Mouse (Mus musculus) intestine, postnatal 0 days (tissue): ENCODE results near the gene D17H6S53E. TPM values are rescaled to one million over a fixed set of nuclear protein-coding genes. Genes with fewer than 3 reads are reported as not detected.

Experiments used
- ATAC-seq: fragments of 200-750 bp; cut with Nextera tagmentation; 2 replicates; pipeline ENCODE4 v1.8.0; 2017; ENCODE audit warnings: mild to moderate bottlenecking, moderate TSS enrichment, moderate library complexity
- H3K27ac ChIP-seq: fragments of 300-500 bp; sonication (generic); 2 replicates; pipeline ENCODE4 v1.5.1; 2014; ENCODE audit warnings: mild to moderate bottlenecking, low read depth, low read length, moderate library complexity
- H3K27me3 ChIP-seq: fragments of 300-500 bp; sonication (generic); replicated peaks from 2 replicates; pipeline ENCODE4 v1.6.1; 2014; ENCODE audit warnings: low read length, mixed read lengths; ENCODE audit not compliant: control insufficient read depth, insufficient read depth
- H3K36me3 ChIP-seq: fragments of 300-500 bp; sonication (generic); 2 replicates; pipeline ENCODE4 v1.6.1; 2014; ENCODE audit warnings: mild to moderate bottlenecking, moderate library complexity; ENCODE audit not compliant: control insufficient read depth, insufficient read depth
- H3K4me1 ChIP-seq: fragments of 300-500 bp; sonication (generic); replicated peaks from 2 replicates; pipeline ENCODE4 v1.6.1; 2014; ENCODE audit warnings: antibody characterized with exemption, low read length, mixed read lengths; ENCODE audit not compliant: control insufficient read depth, insufficient read depth
- H3K4me2 ChIP-seq: fragments of 300-500 bp; sonication (generic); replicated peaks from 2 replicates; pipeline ENCODE4 v1.6.1; 2014; ENCODE audit warnings: low read depth, mild to moderate bottlenecking, moderate library complexity
- H3K4me3 ChIP-seq: fragments of 300-500 bp; sonication (generic); 2 replicates; pipeline ENCODE4 v1.5.1; 2014; ENCODE audit warnings: low read depth, low read length
- H3K9ac ChIP-seq: fragments of 300-500 bp; sonication (generic); 2 replicates; pipeline ENCODE4 v1.6.1; 2014; ENCODE audit warnings: mild to moderate bottlenecking, low read depth, low read length
- H3K9me3 ChIP-seq: fragments of 300-500 bp; sonication (generic); 2 replicates; pipeline ENCODE4 v1.6.1; 2016; ENCODE audit warnings: mixed run types; ENCODE audit not compliant: control insufficient read depth
- CTCF ChIP-seq: sonication (generic); IDR thresholded peaks from 2 replicates; pipeline ENCODE4 v1.5.1; 2016; ENCODE audit warnings: low read depth, mild to moderate bottlenecking, control low read depth, antibody characterized with exemption, moderate library complexity
- WGBS: fragments of 180-500 bp; shearing (Covaris S2); extraction: QIAGEN DNeasy Blood & Tissue Kit; methylation state at CpG from one replicate; pipeline ENCODE4 v1.1.7; 2014; 5-methylcytosine and 5-hydroxymethylcytosine counted together
- polyA plus RNA-seq: library from polyadenylated mRNA; unstranded; fragments of >200 nt; fragmentation: Nextera tagmentation; extraction: Ambion mirVana; gene quantifications from 2 replicates; pipeline ENCODE4 v1.2.1, GENCODE M21; 2015

Gene D17H6S53E
- polyA plus RNA-seq, 1 experiment from 2014 or later, result 26.3 TPM

GRCm38 (mm10) chr17:35133517-35133916, 7.3 kb downstream of the D17H6S53E start:
- no peak for ATAC-seq
- Histone ChIP-seq H3K27me3 (no peaks in the 10 kb centered on the region), H3K4me3 (no peak overlapping the region), H3K36me3 (peaks cover 12% of the 10 kb centered on the region), H3K9ac (no peak overlapping the region), H3K4me2 (no peak overlapping the region), H3K4me1 (0 out of 2 replicates have a peak, but pooled peaks cover 5% of the 10 kb centered on the region), H3K27ac (no peak overlapping the region), H3K9me3 (no peaks in the 10 kb centered on the region)
- TF ChIP-seq CTCF, result no peak
- WGBS, result 96% methylated on average over 7 of the region's 7 CpGs

- H3K27ac ChIP-seq, result peak within 1 kb of the TSS; percentile 84
- peak within 1 kb of the TSS; percentile 73 for H3K4me3 ChIP-seq
- peaks cover 21% of the 10 kb centered on the region for H3K36me3 ChIP-seq
- peak; percentile 91 for ATAC-seq
- TF ChIP-seq CTCF, result 0 out of 2 replicates have a peak, but pooled peaks have one; percentile 20
- H3K9ac ChIP-seq, result peak within 1 kb of the TSS; percentile 75
- no peaks in the 10 kb centered on the region for H3K27me3 ChIP-seq
- H3K4me1 ChIP-seq, result 0 out of 2 replicates have a peak, but pooled peaks cover 5% of the 10 kb centered on the region
- WGBS, result under 1% methylated on average over 66 of the region's 66 CpGs
- no peaks in the 10 kb centered on the region for H3K9me3 ChIP-seq
- H3K4me2 ChIP-seq, result peak within 1 kb of the TSS; percentile 68
Measured at GRCm38 (mm10) chr17:35134801-35135590, 8.8 kb downstream of the D17H6S53E start, which contains the start of gene Bag6. Gene Bag6 (plus strand): TSS chr17:35135178.

GRCm38 (mm10) chr17:35135591-35136320, 9.6 kb downstream of the D17H6S53E start:
- Histone ChIP-seq H3K27me3 (no peaks in the 10 kb centered on the region), H3K36me3 (peaks cover 25% of the 10 kb centered on the region), H3K4me3 (peak overlapping the region; percentile 73), H3K4me2 (peak overlapping the region; percentile 68), H3K9me3 (no peaks in the 10 kb centered on the region), H3K9ac (peak overlapping the region; percentile 75), H3K27ac (peak overlapping the region; percentile 84), H3K4me1 (0 out of 2 replicates have a peak, but pooled peaks cover 5% of the 10 kb centered on the region)
- peak; percentile 59 for ATAC-seq
- TF ChIP-seq CTCF, result no peak
- WGBS, result under 1% methylated on average over 43 of the region's 43 CpGs

GRCm38 (mm10) chr17:35139269-35139668, 13.1 kb downstream of the D17H6S53E start:
- TF ChIP-seq CTCF, result no peak
- H3K27ac ChIP-seq, result no peak overlapping the region
- no peaks in the 10 kb centered on the region for H3K27me3 ChIP-seq
- H3K9ac ChIP-seq, result no peak overlapping the region
- no peak for ATAC-seq
- no peak overlapping the region for H3K4me3 ChIP-seq
- no peak overlapping the region for H3K4me2 ChIP-seq
- peaks cover 59% of the 10 kb centered on the region for H3K36me3 ChIP-seq
- 0 out of 2 replicates have a peak, but pooled peaks cover 5% of the 10 kb centered on the region for H3K4me1 ChIP-seq
- 92% methylated on average over 3 of the region's 3 CpGs for WGBS
- H3K9me3 ChIP-seq, result no peaks in the 10 kb centered on the region

- ATAC-seq, result no peak
- Histone ChIP-seq H3K9me3 (no peaks in the 10 kb centered on the region), H3K4me2 (no peak overlapping the region), H3K9ac (no peak overlapping the region), H3K27me3 (no peaks in the 10 kb centered on the region), H3K4me1 (0 out of 2 replicates have a peak, but pooled peaks cover 5% of the 10 kb centered on the region), H3K4me3 (no peak overlapping the region), H3K36me3 (peaks cover 72% of the 10 kb centered on the region), H3K27ac (no peak overlapping the region; the same call in 1 of the 2 replicates)
- 69% methylated on average over 16 of the region's 16 CpGs for WGBS
- no peak for TF ChIP-seq CTCF
Measured at GRCm38 (mm10) chr17:35140490-35140996, 14.4 kb downstream of the D17H6S53E start.

DNA sequence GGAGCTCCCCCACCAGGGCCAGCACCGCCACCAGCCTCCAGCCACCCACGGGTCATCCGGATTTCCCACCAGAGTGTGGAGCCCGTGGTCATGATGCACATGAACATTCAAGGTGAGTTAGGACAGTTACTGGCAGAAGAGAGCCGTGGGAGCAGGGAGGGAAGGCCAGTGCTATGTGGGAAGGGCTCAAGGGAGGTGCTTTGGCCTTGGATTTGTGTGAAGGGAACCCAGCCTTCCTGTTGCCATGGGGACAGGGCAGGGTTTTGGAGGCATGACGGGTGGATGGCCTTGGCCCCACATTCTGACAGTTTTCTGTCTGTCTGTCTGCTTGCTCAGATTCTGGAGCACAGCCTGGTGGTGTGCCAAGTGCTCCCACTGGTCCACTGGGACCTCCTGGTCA, 15.8 kb downstream of the D17H6S53E start:
- Histone ChIP-seq H3K27me3 (no peaks in the 10 kb centered on the region), H3K4me3 (no peak overlapping the region), H3K9ac (no peak overlapping the region), H3K4me2 (no peak overlapping the region), H3K27ac (no peak overlapping the region), H3K36me3 (peaks cover 86% of the 10 kb centered on the region), H3K4me1 (0 out of 2 replicates have a peak, but pooled peaks cover 4% of the 10 kb centered on the region), H3K9me3 (no peaks in the 10 kb centered on the region)
- WGBS, result 88% methylated on average over 6 of the region's 6 CpGs
- no peak for ATAC-seq
- no peak for TF ChIP-seq CTCF
